Mouse (Mus musculus): Measurements from ENCODE around the gene Mypop.

GRCm38 (mm10) chr7:18959446-18959845, 31.6 kb upstream of the Mypop start:
- TF ChIP-seq CTCF (IDR thresholded peaks at IDR 0.05; ENCODE audit: control insufficient read depth, insufficient read depth, insufficient replicate concordance, low read depth, low read length) (no peak), POLR2A (IDR thresholded peaks at IDR 0.05; ENCODE audit: control insufficient read depth, low read depth, low read length) (no peak)
